Mouse (Mus musculus) lung, postnatal 0 days (tissue): Measurements from ENCODE around the gene Slc17a5.
"Not testable (repeated sequence)": the region's sequence is repeated elsewhere in the genome, so short reads cannot be mapped to it uniquely, and the experiment has no call there.

Source experiments
- CTCF ChIP-seq: IDR thresholded peaks from 2 replicates; pipeline ENCODE4 v1.5.1; 2016; ENCODE audit warnings: antibody characterized with exemption, mild to moderate bottlenecking
- EP300 ChIP-seq: IDR thresholded peaks from 2 replicates; pipeline ENCODE4 v1.6.1; 2016; ENCODE audit warnings: antibody characterized with exemption, mild to moderate bottlenecking, control low read depth

- not testable (repeated sequence) for TF ChIP-seq CTCF, EP300
Measured at GRCm38 (mm10) chr9:78517237-78517636, 70.6 kb downstream of the Slc17a5 start.
